Mouse (Mus musculus): ENCODE data around the gene Cd28. TPM values are rescaled to one million over a fixed set of nuclear protein-coding genes. Genes with fewer than 3 reads are reported as not detected.
"Not testable (repeated sequence)": the region's sequence is repeated elsewhere in the genome, so short reads cannot be mapped to it uniquely, and the experiment has no call there.

Cd28 gene
- total RNA-seq, 2 experiments from 2014 or later: 0.07 to 0.27 TPM

GRCm38 (mm10) chr1:60795677-60796205 is 79.1 kb downstream of the Cd28 start:
- no peak for DNase-seq (ENCODE audit: low spot score in 2 of 2)

DNA sequence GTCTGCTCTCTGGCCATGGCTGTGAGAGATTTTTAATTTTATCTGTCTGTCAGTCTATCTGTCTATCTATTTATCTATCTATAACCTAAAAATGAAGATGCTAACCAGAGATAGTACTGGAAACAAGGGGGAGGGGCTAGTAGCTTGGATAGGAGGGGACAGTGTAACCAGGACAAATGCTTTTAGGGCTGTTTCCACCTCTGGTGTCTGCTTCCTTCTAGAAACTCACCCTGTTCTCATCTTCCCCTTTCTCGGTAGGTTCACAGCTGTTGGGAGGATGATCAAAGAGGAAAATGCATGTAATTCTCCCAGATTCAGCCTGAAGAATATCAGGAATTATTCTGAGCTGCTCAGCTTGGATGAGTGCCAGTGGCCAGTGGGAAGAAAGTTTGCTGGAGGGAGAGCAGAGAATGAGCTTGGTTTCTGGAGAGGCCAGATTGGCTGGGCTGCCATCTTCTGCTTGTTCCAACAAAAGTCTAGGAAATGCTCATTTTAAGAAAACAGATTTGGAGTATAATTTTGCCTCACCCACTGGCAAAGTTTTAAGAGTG is 83.3 kb downstream of the Cd28 start:
- no peak for DNase-seq (ENCODE audit: low spot score in 2 of 2)

DNA sequence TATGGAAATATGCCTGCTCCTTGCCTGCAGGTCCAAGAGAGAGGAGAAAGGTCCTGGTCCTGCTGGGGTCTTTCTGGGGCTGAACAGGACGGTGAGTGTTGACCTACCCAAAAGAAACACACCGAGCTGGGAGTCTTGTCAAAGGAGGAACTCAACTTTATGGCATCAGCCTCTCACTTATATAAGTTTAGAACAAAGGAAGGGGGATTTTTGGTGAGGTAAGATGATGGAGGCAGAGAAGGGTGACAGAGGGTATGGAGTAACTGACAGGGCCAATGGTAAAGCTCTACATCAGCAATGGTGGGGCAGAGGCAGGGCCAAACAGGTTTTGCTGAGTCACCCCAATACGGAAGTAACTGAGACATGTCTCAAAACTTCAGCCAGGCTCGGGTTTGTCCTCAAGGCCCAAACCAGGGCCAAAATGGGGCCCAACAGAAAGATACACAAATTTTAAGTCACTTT is 84.6 kb downstream of the Cd28 start:
- no peak for DNase-seq (ENCODE audit: low spot score in 2 of 2)

DNA sequence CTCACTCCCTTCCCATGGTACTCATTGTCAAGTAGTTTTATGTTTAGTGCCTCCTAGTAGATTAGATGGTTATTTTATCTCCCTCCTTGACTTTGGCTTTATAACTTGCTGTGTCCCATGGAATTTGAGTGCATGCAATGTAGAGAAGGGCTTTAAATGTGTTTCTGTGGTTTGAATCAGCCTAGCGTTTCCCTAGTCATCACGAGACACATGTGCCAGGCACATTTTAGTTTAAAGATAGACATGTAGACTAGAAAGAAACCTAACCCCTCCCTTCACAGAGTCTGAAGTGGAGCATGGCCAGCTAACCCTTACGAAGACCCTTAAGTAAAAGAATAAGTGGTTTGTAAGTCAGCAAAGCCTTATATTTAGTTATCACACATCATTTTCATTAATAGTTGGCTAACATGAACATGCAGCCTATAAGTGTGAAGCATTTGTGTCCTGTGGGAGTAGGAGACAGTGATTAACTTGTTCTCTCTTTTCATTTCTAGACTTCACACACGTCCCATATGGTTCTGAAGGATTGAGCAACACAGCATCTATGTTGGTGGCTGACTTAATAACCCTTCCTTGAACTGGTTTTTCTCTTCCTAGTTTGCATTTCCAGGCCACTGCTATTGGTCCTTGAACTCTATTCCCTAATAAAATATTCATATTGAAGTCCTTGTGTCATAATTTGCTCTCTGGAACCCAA is 86.7 kb downstream of the Cd28 start:
- no peak for DNase-seq (ENCODE audit: low spot score in 2 of 2)

DNA sequence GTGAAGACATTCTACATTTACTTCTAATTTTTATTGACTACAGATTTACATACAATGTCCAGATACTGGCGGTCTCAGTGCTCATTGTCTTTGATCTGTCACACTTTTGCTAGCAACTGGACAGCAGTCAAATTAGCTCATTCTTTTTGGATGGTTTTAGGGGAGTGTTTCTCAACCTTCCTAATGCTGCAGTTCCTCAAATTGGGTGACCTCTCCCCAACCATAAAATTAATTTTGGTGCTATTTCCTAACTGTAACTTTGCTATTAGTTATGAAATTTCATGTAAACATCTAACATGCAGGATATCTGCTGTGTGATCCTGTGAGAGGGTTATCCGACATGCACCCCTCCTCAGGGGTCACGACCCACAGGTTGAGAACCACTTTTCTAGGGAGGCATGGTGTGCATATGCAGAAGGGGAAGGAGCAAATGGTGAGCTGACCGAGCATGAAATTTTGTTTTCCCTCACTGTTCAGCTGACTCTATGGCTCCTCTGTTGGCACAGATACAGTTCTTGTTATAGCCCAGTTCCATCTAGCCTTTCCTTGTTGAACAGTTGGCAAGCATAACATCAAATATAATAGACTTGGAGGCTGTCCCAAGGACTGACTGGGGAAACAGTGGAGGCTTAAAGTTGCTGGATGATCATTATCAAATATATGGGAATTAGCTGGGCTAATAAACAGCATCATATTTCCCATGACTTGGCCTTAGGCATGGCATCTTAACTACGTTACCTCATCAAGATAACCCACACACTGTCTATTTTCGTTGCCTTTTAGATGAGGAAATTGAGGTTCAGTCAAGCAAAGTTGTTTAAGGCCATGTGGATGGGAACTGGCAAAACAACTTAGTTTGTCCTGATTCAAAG is 87.5 kb downstream of the Cd28 start:
- DNase-seq (ENCODE audit: low spot score in 2 of 2): no peak

GRCm38 (mm10) chr1:60805178-60805577 is 88.6 kb downstream of the Cd28 start:
- no peak for DNase-seq (ENCODE audit: low spot score in 2 of 2)

- no peak for DNase-seq (ENCODE audit: low spot score in 2 of 2)
These were observed 91.1 kb downstream of the Cd28 start for GRCm38 (mm10) chr1:60807748-60808147.

- no peak for DNase-seq (ENCODE audit: low spot score in 2 of 2)
These were observed 91.9 kb downstream of the Cd28 start for GRCm38 (mm10) chr1:60808466-60808865.

- DNase-seq (ENCODE audit: low spot score in 2 of 2): no peak
These were observed 92.6 kb downstream of the Cd28 start for GRCm38 (mm10) chr1:60809166-60809565.

DNA sequence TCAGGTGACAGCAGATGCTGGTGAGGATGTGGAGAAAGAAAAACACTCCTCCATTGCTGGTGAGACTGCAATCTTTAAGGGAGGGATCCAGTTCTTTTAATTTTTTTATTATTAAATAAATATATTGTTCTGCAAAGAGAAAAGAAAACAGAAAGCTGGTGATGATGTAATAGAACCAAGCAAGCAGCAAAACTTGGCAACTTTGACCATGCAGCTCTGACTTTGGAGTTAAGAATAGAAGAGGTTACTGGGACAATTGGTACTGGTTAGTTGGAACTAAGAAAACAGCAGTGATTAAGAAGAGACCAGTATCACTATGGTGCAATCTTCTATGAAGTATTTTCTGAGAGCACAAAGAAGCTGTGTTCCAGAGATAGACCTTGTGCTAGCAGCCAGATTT is 94.2 kb downstream of the Cd28 start:
- no peak for DNase-seq (ENCODE audit: low spot score in 2 of 2)

- DNase-seq (ENCODE audit: low spot score in 2 of 2): no peak
These were observed 95.4 kb downstream of the Cd28 start for GRCm38 (mm10) chr1:60811998-60812397.

DNA sequence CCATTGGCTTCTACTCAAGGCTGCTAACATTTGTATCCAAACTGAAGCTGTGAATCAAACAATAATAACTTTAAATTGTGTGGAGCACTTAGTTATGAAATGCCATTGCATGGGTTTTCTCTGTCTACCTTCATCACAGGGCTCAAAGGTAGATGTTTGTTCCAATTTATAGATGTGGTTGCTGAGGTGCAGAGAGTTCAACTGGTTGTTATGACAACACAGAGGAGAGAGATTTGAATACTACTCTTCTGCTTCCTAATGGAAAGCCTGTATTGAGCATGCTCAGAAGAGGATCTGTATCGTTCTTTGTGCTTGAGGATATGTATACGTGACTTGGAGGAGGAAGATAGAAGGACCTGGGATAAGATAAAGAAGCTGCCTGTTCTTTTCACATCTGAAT is 96.8 kb downstream of the Cd28 start:
- no peak for DNase-seq (ENCODE audit: low spot score in 2 of 2)

GRCm38 (mm10) chr1:60815912-60816311 is 99.3 kb downstream of the Cd28 start:
- DNase-seq (ENCODE audit: low spot score in 2 of 2): no peak

DNA sequence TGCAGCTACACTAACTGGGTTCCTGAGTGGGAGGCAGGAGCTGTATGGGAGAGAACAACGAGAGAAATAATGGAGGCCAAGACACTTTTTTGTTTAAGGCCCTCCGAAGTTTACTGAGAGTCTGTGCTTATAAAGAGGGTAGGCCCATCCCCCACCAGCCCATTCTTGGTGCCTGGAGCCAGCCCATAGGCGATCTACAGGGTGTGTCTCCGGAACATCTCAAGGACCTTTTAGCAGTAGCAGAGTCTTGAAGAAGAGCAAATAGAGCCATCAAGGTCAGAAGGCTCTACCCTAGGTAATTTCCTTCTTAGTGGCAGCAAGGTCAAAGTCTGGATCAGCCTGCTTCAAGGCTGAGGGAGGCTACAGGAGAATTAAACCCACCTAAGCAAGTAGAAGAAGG is 101.9 kb downstream of the Cd28 start:
- DNase-seq (ENCODE audit: low spot score in 2 of 2): not testable (repeated sequence)

- DNase-seq (ENCODE audit: low spot score in 2 of 2): no peak
These were observed 103.4 kb downstream of the Cd28 start for GRCm38 (mm10) chr1:60819993-60820392.

GRCm38 (mm10) chr1:60820981-60821380 is 104.4 kb downstream of the Cd28 start:
- no peak for DNase-seq (ENCODE audit: low spot score in 2 of 2)

- no peak for DNase-seq (ENCODE audit: low spot score in 2 of 2)
These were observed 105.0 kb downstream of the Cd28 start for GRCm38 (mm10) chr1:60821590-60821989.

Other genes starting within 250 kb of the Cd28 start
- gene Raph1, start 149.7 kb upstream of the Cd28 start, total RNA-seq (2021): 100 to 1,000 TPM in 1 of 2 experiments, 10 to 100 TPM in 1; 89.5 to 103 TPM
- gene Ctla4, start 170.2 kb downstream of the Cd28 start, total RNA-seq (2021): not detected